Mouse (Mus musculus): ENCODE data around the gene Olfr524.

DNA sequence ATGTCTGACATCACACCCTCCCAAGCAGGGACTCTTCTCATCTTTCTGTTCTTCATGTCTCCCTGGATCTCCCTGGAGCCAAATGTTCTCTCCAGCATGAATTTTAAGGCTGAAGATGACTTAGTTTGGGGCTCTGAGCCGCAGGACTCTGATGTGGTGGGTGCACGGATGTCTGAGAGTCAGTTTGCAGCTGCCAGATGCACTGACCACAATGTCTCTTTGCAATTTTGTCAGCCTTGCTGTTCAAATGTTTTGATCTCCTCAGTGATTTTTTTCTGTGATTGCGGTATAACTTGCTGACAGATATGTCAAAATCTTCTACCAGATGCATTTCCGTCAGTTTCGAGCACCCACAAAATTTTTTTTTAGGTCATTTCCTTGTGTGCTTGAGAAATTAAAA lies 8.1 kb upstream of the Olfr524 start:
- no peak for TF ChIP-seq CTCF (IDR thresholded peaks at IDR 0.05; ENCODE audit: extremely low read depth, insufficient read depth, low read length)
- no peak for TF ChIP-seq POLR2A (IDR thresholded peaks at IDR 0.05; ENCODE audit: extremely low read depth, insufficient read depth, low read length)
